Mouse (Mus musculus): ENCODE results near the gene Olfr153.
"Not testable (repeated sequence)": the region's sequence is repeated elsewhere in the genome, so short reads cannot be mapped to it uniquely, and the experiment has no call there.

Gene Olfr153

DNA sequence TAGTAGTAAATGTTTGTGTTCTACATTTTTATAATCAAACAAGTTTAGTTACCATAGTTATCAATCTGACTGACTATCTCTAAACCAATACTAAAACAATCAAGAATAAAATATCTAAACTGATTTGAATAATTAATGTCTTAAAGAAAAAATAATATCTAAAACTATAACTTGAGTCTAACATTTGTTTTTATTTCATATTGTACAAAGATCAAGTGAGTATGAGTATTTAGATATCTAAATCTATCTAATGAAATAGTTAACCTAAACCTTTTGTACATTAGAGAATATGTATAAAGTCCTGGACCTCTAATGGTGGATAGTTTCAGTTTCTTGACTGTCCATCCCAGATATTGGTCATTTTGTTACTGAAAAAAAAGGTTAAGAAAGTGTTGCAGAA, at the start of gene Olfr153:
Olfr153 (plus strand) TSS at position 301 of the 400 bp plus-strand sequence.
- DNase-seq (ENCODE audit: low spot score in 2 of 2) = no peak

DNA sequence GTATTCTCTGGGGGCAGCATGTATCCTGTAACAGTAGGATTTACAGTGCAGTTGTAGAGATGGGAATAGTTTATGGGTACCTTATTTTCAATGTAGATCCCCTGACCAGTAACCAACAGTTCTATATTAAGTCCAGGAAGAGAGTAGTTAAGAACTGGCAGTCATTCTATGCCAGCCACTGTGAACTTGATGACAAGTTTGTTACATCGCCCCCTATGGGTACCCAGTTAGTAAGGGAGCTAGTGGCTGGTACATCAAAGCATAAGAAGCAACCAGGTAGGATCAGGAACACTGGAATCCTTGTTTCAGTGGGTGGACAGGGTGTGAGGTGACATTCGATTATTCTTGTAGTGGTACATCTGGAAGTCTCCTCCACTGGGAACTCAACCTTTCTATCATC, 49.3 kb upstream of the Olfr153 start:
- DNase-seq (ENCODE audit: low spot score in 2 of 2) = no peak

DNA sequence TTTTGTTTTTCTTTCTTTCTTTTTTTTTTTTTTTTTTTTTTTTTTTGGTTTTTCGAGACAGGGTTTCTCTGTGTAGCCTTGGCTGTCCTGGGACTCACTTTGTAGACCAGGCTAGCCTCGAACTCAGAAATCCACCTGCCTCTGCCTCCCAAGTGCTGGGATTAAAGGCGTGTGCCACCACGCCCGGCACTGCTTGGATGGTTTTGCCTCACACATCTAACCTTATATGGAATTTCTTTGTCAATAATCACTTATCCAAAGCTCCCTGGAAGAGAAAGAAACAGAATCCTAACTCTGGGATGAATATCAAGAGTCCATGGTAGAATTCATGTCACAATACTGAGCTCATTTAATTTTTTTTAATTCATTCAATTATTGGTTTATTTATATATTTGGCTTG, 34.6 kb upstream of the Olfr153 start, which contains the start of gene Pramel7:
Pramel7 (minus strand) TSS at position 101 of the 400 bp plus-strand sequence.
- not testable (repeated sequence) for DNase-seq (ENCODE audit: low spot score in 2 of 2)

DNA sequence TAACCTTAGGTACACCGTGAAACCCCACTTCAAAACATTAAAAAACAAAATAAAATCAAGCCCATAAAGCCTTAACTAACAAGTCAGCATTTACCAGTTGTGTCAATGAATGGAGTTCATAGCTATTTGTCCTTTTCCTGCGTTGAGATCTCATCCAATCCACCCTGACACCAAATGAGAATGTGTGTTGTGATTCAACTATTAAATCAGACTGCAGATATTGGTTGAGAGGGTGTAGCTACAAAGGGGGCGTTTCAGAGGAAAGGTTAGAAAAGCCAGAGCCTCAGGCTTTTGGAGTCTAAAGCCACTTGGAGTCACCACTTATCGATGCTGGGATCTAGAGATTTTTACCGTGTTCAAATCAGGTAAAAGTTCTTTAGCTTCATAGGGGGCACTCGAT, 25.3 kb upstream of the Olfr153 start, which contains the start of gene Pramel6:
Pramel6 (plus strand) TSS at position 301 of the 400 bp plus-strand sequence.
- DNase-seq (ENCODE audit: low spot score in 2 of 2) = no peak

DNA sequence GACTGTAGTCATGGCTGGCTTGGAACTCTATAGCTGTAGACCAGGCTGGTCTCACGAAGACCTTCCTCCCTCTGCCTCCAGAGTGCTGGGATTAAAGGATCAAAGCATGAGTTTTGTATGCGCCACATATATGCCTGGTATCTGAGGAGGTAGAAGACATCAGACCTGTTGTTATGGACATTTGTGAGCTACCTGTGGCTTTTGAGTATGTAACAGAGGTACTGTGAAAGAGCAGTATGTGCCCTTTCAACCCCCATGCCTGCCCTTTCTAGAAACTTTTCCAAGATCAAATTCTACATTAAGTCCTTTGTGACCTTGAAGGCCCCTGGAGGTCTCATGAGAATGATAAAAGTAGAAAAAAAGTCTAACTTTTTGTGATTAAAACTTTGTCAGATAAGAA, 16.6 kb upstream of the Olfr153 start:
- no peak for DNase-seq (ENCODE audit: low spot score in 2 of 2)

DNA sequence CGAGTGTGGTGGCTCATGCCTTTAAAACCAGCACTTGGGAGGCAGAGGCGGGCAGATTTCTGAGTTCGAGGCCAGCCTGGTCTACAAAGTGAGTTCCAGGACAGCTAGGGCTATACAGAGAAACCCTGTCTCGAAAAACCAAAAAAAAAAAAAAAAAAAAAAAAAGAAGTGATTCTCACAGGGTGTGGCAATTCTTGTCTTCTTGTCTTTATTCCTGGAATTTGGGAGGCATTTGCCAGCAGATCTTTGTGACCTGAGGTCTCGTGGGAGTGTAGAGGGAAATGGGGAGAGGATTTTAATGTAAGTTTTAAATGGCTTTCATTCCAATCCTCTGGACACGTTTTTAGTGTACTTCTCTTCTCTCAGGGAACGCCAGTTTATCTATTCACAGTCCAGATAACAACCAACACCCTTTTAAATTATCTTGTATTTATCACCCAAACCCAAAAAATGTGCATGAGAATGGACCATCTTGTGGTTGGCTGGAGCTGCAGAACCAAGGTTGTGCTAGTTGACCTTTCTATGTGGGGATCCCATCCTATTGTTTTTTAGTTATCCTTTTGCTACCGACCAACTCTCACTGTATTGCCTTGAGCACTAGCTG, 16.0 kb upstream of the Olfr153 start:
- DNase-seq (ENCODE audit: low spot score in 2 of 2) = no peak

DNA sequence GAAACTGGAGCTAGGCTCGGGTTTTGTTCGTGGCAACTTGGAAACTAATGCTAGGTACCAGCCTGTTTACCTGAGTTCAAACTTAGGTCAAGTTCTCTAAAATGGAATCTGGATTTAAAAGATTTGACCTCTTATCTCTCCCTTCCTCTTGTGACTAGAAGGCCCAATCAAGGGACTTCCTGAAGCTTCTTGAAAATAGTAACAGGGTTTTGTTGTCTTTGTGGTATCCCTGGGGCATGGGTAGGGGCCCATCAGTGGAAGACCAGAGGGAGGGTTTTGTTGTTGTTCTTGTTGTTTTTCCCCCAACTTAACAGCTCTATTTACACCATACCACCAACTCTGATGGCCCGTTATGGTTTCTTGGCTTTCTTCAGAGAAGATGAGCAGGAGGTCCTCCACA, 15.0 kb upstream of the Olfr153 start:
- no peak for DNase-seq (ENCODE audit: low spot score in 2 of 2)

DNA sequence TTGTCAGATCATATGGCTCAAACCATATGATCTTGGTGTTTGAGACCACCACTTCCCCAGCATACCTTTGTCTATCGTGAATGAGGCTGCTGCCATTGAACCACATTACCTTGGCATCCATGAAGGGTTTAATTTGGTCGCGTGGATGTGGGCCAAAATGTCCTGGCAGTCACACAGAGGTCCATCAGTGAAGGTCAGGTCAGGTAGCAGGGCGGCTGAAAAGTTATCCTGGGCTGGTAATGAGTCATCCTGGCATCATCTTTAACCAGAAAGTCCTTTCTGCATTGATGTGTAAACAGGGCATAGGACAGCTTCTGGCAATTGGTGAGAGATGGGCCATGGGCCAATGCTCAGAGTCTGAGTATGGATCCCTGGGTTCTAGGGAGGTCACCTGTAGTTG, 10.9 kb upstream of the Olfr153 start:
- no peak for DNase-seq (ENCODE audit: low spot score in 2 of 2)

DNA sequence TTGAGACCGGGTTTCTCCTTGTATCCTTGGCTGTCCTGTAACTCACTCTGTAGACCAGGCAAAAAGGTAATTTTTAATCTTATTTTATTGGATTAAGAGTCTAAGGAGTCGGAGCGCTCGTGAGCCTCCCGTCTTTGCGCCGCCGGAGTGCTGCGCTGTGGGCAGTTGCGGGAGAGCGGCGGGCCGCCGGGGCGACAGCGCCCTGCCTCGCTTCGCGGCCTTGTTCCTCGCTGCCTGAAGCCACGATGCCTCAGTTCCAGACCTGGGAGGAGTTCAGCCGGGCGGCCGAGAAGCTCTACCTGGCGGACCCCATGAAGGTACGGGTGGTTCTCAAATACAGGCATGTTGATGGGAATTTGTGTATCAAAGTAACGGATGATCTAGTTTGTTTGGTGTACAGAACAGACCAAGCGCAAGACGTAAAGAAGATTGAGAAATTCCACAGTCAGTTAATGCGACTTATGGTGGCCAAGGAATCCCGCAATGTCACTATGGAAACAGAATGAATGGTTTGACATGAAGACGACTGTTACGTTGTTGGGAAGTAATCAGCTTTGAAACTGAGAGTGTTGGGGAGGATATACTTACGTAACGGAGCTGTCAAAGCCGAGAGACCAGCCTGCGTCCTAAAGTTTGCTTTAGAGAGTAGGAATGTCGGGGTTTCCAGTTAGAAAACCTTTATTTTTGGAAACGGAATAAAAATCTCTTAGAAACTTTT, 5.5 kb upstream of the Olfr153 start:
- not testable (repeated sequence) for DNase-seq (ENCODE audit: low spot score in 2 of 2)

DNA sequence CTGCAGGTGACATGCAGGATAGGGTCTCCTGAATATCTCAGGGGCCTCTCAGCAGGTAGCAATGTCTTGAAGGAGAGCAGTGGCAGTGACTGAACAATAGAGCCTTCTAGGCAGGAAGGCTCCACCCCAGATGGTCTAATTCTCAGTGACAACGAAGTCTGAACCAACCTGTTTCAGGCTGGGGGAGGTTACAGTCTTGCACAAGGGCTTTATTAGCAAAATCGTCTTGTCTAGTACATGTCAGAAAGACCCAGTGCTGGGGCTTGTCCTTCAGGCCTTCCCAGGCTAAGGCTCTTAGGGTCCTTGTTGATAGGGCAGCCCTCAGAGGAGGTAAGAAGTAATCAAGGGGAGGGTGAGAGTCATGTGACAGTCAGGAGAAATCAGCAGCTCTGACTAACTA, 3.2 kb downstream of the Olfr153 start:
- no peak for DNase-seq (ENCODE audit: low spot score in 2 of 2)

DNA sequence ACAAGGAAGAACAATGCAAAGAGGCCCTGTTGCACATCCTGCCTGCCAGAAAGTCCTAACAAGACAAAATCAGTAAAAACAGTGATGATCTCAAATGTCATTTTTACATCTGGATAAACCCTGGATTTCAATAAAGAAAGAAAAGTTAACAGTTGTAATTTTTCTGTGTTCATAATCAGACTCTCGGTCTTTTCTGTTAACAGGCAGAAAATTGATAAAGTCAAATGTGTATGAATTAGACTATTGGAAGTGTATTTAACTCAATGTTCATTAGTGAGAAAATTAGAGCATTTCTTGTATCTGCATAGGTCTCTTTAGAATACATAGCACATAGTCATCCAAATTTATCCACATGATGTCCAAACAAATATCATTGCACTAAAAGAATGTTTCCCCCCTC, 13.8 kb downstream of the Olfr153 start, which contains the start of gene Olfr1128:
Olfr1128 (minus strand) TSS at position 101 of the 400 bp plus-strand sequence.
- DNase-seq (ENCODE audit: low spot score in 2 of 2) = no peak

DNA sequence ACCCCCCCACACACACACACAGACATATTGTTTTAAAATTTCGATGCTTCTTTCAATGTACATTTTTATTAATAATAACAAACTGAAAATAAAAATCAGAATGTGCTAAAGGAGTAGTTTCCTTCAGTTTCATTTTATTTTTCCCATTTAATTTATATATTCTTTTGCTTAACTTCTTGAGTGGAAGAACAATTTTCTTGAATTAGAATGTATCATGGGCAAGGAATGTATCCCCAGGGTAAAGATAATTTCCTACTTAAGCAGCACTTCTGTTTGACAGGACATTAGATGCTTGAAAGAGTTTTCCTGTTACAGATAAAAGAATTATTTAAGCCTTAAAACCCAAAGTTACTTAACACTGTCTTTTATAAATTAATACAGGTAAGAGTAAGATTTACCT, 42.0 kb downstream of the Olfr153 start, which contains the start of gene Olfr1129:
Olfr1129 (plus strand) TSS at position 301 of the 400 bp plus-strand sequence.
- DNase-seq (ENCODE audit: low spot score in 2 of 2) = not testable (repeated sequence)

Measured in natural killer cell, adult 2 months (primary cell).